Mouse (Mus musculus): ENCODE data around the gene Chd2.

- TF ChIP-seq CTCF (IDR thresholded peaks at IDR 0.05) (no peak), POLR2A (IDR thresholded peaks at IDR 0.05; ENCODE audit: insufficient read depth, low read depth, low read length) (no peak), EP300 (IDR thresholded peaks at IDR 0.05; ENCODE audit: insufficient read depth, low read depth, low read length) (no peak)
Observed at GRCm38 (mm10) chr7:73382843-73383242, 158.8 kb downstream of the Chd2 start.

Measured in heart, adult 2 months (tissue).